Mouse (Mus musculus) forebrain, embryonic 14.5 days (tissue): ENCODE measurements around the gene Igtp. TPM values are rescaled to one million over a fixed set of nuclear protein-coding genes. Genes with fewer than 3 reads are reported as not detected.
"Not testable (repeated sequence)": the region's sequence is repeated elsewhere in the genome, so short reads cannot be mapped to it uniquely, and the experiment has no call there.

Experiments used
- ATAC-seq: fragments of 200-750 bp; cut with Nextera tagmentation; 2 replicates; pipeline ENCODE4 v1.8.0; 2017; ENCODE audit warnings: mild to moderate bottlenecking, moderate library complexity
- DNase-seq: peaks from one replicate; pipeline ENCODE4 v3.0.0-alpha.2; 2015; ENCODE audit warnings: low spot score
- H3K27ac ChIP-seq: fragments of 300-500 bp; sonication (generic); 2 replicates; pipeline ENCODE4 v1.5.1; 2014; ENCODE audit warnings: low read depth, mild to moderate bottlenecking, control low read depth, low read length, moderate library complexity
- H3K27me3 ChIP-seq: fragments of 300-500 bp; sonication (generic); replicated peaks from 2 replicates; pipeline ENCODE4 v1.6.1; 2014; ENCODE audit warnings: low read length, control low read depth, mixed read lengths; ENCODE audit not compliant: control insufficient read depth, insufficient read depth
- H3K36me3 ChIP-seq: fragments of 300-500 bp; sonication (generic); 2 replicates; pipeline ENCODE4 v1.6.1; 2014; ENCODE audit warnings: low read length, control low read depth; ENCODE audit not compliant: control insufficient read depth, insufficient read depth
- H3K4me1 ChIP-seq: fragments of 300-500 bp; sonication (generic); 2 replicates; pipeline ENCODE4 v1.6.1; 2014; ENCODE audit warnings: antibody characterized with exemption, low read length, control low read depth; ENCODE audit not compliant: control insufficient read depth, insufficient read depth
- H3K4me2 ChIP-seq: fragments of 300-500 bp; sonication (generic); 2 replicates; pipeline ENCODE4 v1.6.1; 2014; ENCODE audit warnings: mild to moderate bottlenecking, control low read depth, low read length
- H3K4me3 ChIP-seq: fragments of 300-500 bp; sonication (generic); 2 replicates; pipeline ENCODE4 v1.5.1; 2014; ENCODE audit warnings: low read depth, low read length, control low read depth
- H3K9ac ChIP-seq: fragments of 300-500 bp; sonication (generic); 2 replicates; pipeline ENCODE4 v1.6.1; 2014; ENCODE audit warnings: mild to moderate bottlenecking, low read length, control low read depth, moderate library complexity
- H3K9me3 ChIP-seq: fragments of 300-500 bp; sonication (generic); replicated peaks from 2 replicates; pipeline ENCODE4 v1.6.1; 2016; ENCODE audit warnings: low read length, control low read depth, mixed read lengths; ENCODE audit not compliant: control insufficient read depth
- WGBS: fragments of 180-500 bp; shearing (Covaris S2); extraction: QIAGEN DNeasy Blood & Tissue Kit; methylation state at CpG from one replicate; pipeline ENCODE4 v1.1.7; 2014; 5-methylcytosine and 5-hydroxymethylcytosine counted together
- polyA plus RNA-seq: library from polyadenylated mRNA; unstranded; fragments of >200 nt; fragmentation: Nextera tagmentation; extraction: Ambion mirVana; gene quantifications from 2 replicates; pipeline ENCODE4 v1.2.1, GENCODE M21; 2014

Igtp gene
- polyA plus RNA-seq, 1 experiment from 2014 or later = 1.4 TPM

- no peaks in the 10 kb centered on the region for H3K9me3 ChIP-seq
- H3K4me1 ChIP-seq = no peaks in the 10 kb centered on the region
- H3K4me2 ChIP-seq = no peak overlapping the region
- H3K9ac ChIP-seq = no peak overlapping the region
- ATAC-seq (no peak), DNase-seq (no peak)
- H3K27me3 ChIP-seq = no peaks in the 10 kb centered on the region
- WGBS = 90% methylated on average over 6 of the region's 6 CpGs
- H3K4me3 ChIP-seq = no peak overlapping the region
- no peaks in the 10 kb centered on the region for H3K36me3 ChIP-seq
- no peak overlapping the region for H3K27ac ChIP-seq
These were observed 17.5 kb downstream of the Igtp start for GRCm38 (mm10) chr11:58216823-58217222.

- Histone ChIP-seq H3K4me3 (no peak overlapping the region), H3K4me1 (no peaks in the 10 kb centered on the region), H3K27ac (no peak overlapping the region), H3K4me2 (no peak overlapping the region), H3K9me3 (no peaks in the 10 kb centered on the region), H3K9ac (no peak overlapping the region), H3K36me3 (no peaks in the 10 kb centered on the region), H3K27me3 (no peaks in the 10 kb centered on the region)
- DNase-seq (no peak), ATAC-seq (no peak)
- WGBS = 52% methylated on average over 4 of the region's 4 CpGs
These were observed 24.4 kb downstream of the Igtp start for GRCm38 (mm10) chr11:58223751-58224150.

- Histone ChIP-seq H3K27me3 (no peaks in the 10 kb centered on the region), H3K4me2 (no peak overlapping the region), H3K9me3 (no peaks in the 10 kb centered on the region), H3K27ac (no peak overlapping the region), H3K36me3 (no peaks in the 10 kb centered on the region), H3K4me3 (no peak overlapping the region), H3K4me1 (no peaks in the 10 kb centered on the region), H3K9ac (no peak overlapping the region)
- ATAC-seq (no peak), DNase-seq (no peak)
- 77% methylated on average over 7 of the region's 7 CpGs for WGBS
These were observed 25.0 kb downstream of the Igtp start for GRCm38 (mm10) chr11:58224313-58224712.

- H3K27ac ChIP-seq = not testable (repeated sequence)
- WGBS = 77% methylated on average over 2 of the region's 2 CpGs
These were observed 25.5 kb downstream of the Igtp start for GRCm38 (mm10) chr11:58224872-58225271.

GRCm38 (mm10) chr11:58225655-58226054 is 26.3 kb downstream of the Igtp start:
- Histone ChIP-seq H3K9me3 (no peaks in the 10 kb centered on the region), H3K36me3 (no peaks in the 10 kb centered on the region), H3K27ac (no peak overlapping the region), H3K4me2 (no peak overlapping the region), H3K9ac (no peak overlapping the region), H3K4me3 (no peak overlapping the region), H3K27me3 (no peaks in the 10 kb centered on the region), H3K4me1 (no peaks in the 10 kb centered on the region)
- ATAC-seq (no peak), DNase-seq (peak; percentile 64)
- 8% methylated on average over 5 of the region's 5 CpGs for WGBS

More at GRCm38 (mm10) chr11:58224872-58225271, 25.5 kb downstream of the Igtp start:
- H3K9ac ChIP-seq, ATAC-seq, H3K4me3 ChIP-seq, DNase-seq, H3K4me1 ChIP-seq, H3K9me3 ChIP-seq, H3K4me2 ChIP-seq, H3K36me3 ChIP-seq, H3K27me3 ChIP-seq: not testable (repeated sequence)

- Histone ChIP-seq H3K4me3 (no peak overlapping the region), H3K4me2 (no peak overlapping the region), H3K36me3 (no peaks in the 10 kb centered on the region), H3K9me3 (no peaks in the 10 kb centered on the region), H3K9ac (no peak overlapping the region), H3K27ac (no peak overlapping the region), H3K4me1 (no peaks in the 10 kb centered on the region), H3K27me3 (no peaks in the 10 kb centered on the region)
- no peak for DNase-seq
- no peak for ATAC-seq
These were observed 27.1 kb downstream of the Igtp start for GRCm38 (mm10) chr11:58226425-58226824.

- H3K9me3 ChIP-seq, H3K27ac ChIP-seq, H3K4me1 ChIP-seq, H3K4me3 ChIP-seq, H3K9ac ChIP-seq, DNase-seq, ATAC-seq, H3K27me3 ChIP-seq, H3K36me3 ChIP-seq, H3K4me2 ChIP-seq: not testable (repeated sequence)
- 84% methylated on average over 1 of the region's 2 CpGs for WGBS
These were observed 28.7 kb downstream of the Igtp start for GRCm38 (mm10) chr11:58228021-58228420.

GRCm38 (mm10) chr11:58230396-58230910 is 31.1 kb downstream of the Igtp start:
- H3K9ac ChIP-seq = no peak overlapping the region
- H3K4me3 ChIP-seq = no peak overlapping the region
- no peak overlapping the region for H3K4me2 ChIP-seq
- ATAC-seq (no peak), DNase-seq (no peak)
- H3K4me1 ChIP-seq = no peaks in the 10 kb centered on the region
- no peaks in the 10 kb centered on the region for H3K9me3 ChIP-seq
- H3K36me3 ChIP-seq = no peaks in the 10 kb centered on the region
- WGBS = 74% methylated on average over 16 of the region's 16 CpGs
- no peaks in the 10 kb centered on the region for H3K27me3 ChIP-seq
- H3K27ac ChIP-seq = no peak overlapping the region

GRCm38 (mm10) chr11:58231156-58231555 is 31.8 kb downstream of the Igtp start:
- Histone ChIP-seq H3K4me1 (no peaks in the 10 kb centered on the region), H3K27me3 (no peaks in the 10 kb centered on the region), H3K36me3 (no peaks in the 10 kb centered on the region), H3K27ac (no peak overlapping the region), H3K4me2 (no peak overlapping the region), H3K4me3 (no peak overlapping the region), H3K9ac (no peak overlapping the region), H3K9me3 (no peaks in the 10 kb centered on the region)
- 87% methylated on average over 8 of the region's 8 CpGs for WGBS
- DNase-seq (no peak), ATAC-seq (no peak)
